Mouse (Mus musculus) CH12.LX (cell line): Measurements from ENCODE around the gene Fntb.

Experiments used
- CTCF ChIP-seq, 2 experiments: IDR thresholded peaks in 1 of 2; conservative IDR thresholded peaks in 1 of 2; 2 replicates each; pipeline ENCODE4 v1.5.1; 2011 to 2012; ENCODE audit warnings: low read depth in 2 of 2, low read length in 2 of 2, improper control_type of control experiment in 1 of 2, inconsistent platforms in 1 of 2, mild to moderate bottlenecking in 1 of 2, moderate library complexity in 1 of 2
- ELF1 ChIP-seq: IDR thresholded peaks from 2 replicates; pipeline ENCODE4 v1.6.1; 2014; ENCODE audit warnings: low read depth, mild to moderate bottlenecking, inconsistent platforms, low read length, improper control_type of control experiment
- EP300 ChIP-seq: IDR thresholded peaks from 2 replicates; pipeline ENCODE4 v1.6.1; 2011; ENCODE audit warnings: low read length, improper control_type of control experiment
- ETS1 ChIP-seq: conservative IDR thresholded peaks from 2 replicates; pipeline ENCODE4 v1.6.1; 2012; ENCODE audit warnings: low read depth, mild to moderate bottlenecking, inconsistent platforms, low read length, improper control_type of control experiment, moderate library complexity
- JUN ChIP-seq: IDR thresholded peaks from 2 replicates; pipeline ENCODE4 v1.6.1; 2011; ENCODE audit warnings: low read depth, mild to moderate bottlenecking, low read length, improper control_type of control experiment, moderate library complexity; ENCODE audit not compliant: insufficient read depth
- JUND ChIP-seq: conservative IDR thresholded peaks from 2 replicates; pipeline ENCODE4 v1.6.1; 2011; ENCODE audit warnings: low read depth, low read length, improper control_type of control experiment
- MXI1 ChIP-seq: IDR thresholded peaks from 2 replicates; pipeline ENCODE4 v1.6.1; 2011; ENCODE audit warnings: mild to moderate bottlenecking, low read depth, low read length, improper control_type of control experiment
- NELFE ChIP-seq: IDR thresholded peaks from 2 replicates; pipeline ENCODE4 v1.6.1; 2011; ENCODE audit warnings: low read depth, low read length, improper control_type of control experiment
- POLR2A ChIP-seq: IDR thresholded peaks from 2 replicates; pipeline ENCODE4 v1.6.1; 2011; ENCODE audit warnings: low read depth, mild to moderate bottlenecking, improper control_type of control experiment, low read length
- SMC3 ChIP-seq: IDR thresholded peaks from 2 replicates; pipeline ENCODE4 v1.6.1; 2011; ENCODE audit warnings: low read depth, low read length, improper control_type of control experiment
- ZC3H11A ChIP-seq: IDR thresholded peaks from 2 replicates; pipeline ENCODE4 v1.6.1; 2012; ENCODE audit warnings: low read depth, mild to moderate bottlenecking, inconsistent platforms, low read length, improper control_type of control experiment
- ZKSCAN1 ChIP-seq: IDR thresholded peaks from 2 replicates; pipeline ENCODE4 v1.6.1; 2012; ENCODE audit warnings: low read depth, inconsistent platforms, low read length, improper control_type of control experiment, borderline replicate concordance
- ZNF384 ChIP-seq: IDR thresholded peaks from 2 replicates; pipeline ENCODE4 v1.6.1; 2012; ENCODE audit warnings: low read depth, low read length, improper control_type of control experiment, inconsistent platforms

DNA sequence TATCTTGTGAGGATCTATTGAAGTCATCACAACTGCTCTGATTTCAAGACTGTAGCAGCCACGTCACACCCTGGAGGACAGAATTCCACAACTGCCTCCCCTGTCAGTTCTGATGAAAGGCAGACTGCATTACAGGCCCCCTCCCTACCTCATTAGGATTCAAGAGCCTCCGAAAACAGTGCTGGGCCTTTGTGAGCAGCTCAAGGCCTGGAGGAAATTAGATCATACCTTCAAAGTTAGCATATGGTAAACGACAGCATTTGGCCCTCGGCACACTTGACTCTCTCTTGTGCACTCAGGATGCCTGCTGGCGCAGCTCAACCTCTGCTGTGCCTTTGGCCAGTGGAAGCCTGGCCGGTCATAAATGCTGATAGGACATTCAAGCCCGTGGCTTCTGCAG, 130.4 kb downstream of the Fntb start:
- TF ChIP-seq CTCF (conservative IDR thresholded peaks at IDR 0.05 in 1 of 2, IDR thresholded peaks at IDR 0.05 in 1 of 2; ENCODE audit: low read depth in 2 of 2, low read length in 2 of 2): no peak
- no peak for TF ChIP-seq EP300
- TF ChIP-seq ZC3H11A: no peak
- TF ChIP-seq NELFE: no peak
- no peak for TF ChIP-seq ELF1
- TF ChIP-seq ZKSCAN1: no peak
- no peak for TF ChIP-seq ETS1
- no peak for TF ChIP-seq JUN
- TF ChIP-seq JUND: no peak
- TF ChIP-seq SMC3: no peak
- TF ChIP-seq POLR2A: no peak
- TF ChIP-seq ZNF384: no peak
- TF ChIP-seq MXI1: no peak
